21 mouse cellular contexts compared by ENCODE assay signal in the genomic region with DNA sequence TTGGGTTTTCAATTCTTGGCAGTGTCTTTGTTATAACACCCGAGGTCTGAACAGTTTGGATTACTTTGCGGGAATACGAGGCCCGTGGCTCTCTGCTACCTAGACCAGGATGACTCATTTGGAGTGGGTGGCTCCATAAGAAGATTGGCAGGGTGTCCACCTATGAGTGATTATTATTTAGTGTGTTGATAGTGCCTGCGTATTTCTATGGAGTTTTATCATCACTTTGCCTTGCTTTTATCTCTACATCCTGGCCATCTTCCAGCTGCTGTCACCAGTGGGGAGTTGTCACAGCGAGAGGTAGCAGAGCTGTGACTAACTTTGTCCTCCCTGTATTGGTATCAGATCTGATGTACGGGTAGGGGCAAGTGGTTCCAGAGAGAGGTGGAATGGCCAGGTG.
DNase-seq lines count a peak whose midpoint lies in the region; ATAC-seq and TF ChIP-seq lines count a peak whose summit lies in the region.
"Had no signal": no experiment of that assay in that cellular context is flagged by ENCODE, and none has a peak within 500 bp of the region (broad histone marks: within the 10 kb centered on the region; RNA-seq: fewer than 3 reads in every experiment).

No protein-coding gene starts in this region.

- no peak for ATAC-seq in embryonic facial prominence, embryonic 14.5 days (ENCODE audit: low read depth)
- no peak for ATAC-seq in lung, embryonic 14.5 days (ENCODE audit: insufficient read depth)
- no peak for ATAC-seq in intestine, embryonic 15.5 days
- ATAC-seq: forebrain, embryonic 15.5 days had no signal

- H3K4me3 ChIP-seq in embryonic facial prominence, embryonic 14.5 days (ENCODE audit: low read depth, low read length) = no peak overlapping the region
- no peak overlapping the region for H3K4me3 ChIP-seq in embryonic facial prominence, embryonic 10.5 days
- no peak overlapping the region for H3K4me3 ChIP-seq in lung, embryonic 14.5 days (ENCODE audit: low read depth, low read length)
- H3K4me3 ChIP-seq in intestine, embryonic 15.5 days (replicated peaks) = no peak overlapping the region
- H3K4me3 ChIP-seq: embryonic facial prominence, embryonic 15.5 days; erythroblast, embryonic 14.5 days; forebrain, embryonic 15.5 days; heart, embryonic 10.5 days had no signal

- WGBS in embryonic facial prominence, embryonic 14.5 days = 66% methylated on average over 7 of the region's 7 CpGs
- 90% methylated on average over 7 of the region's 7 CpGs for WGBS in embryonic facial prominence, embryonic 10.5 days
- 35% methylated on average over 7 of the region's 7 CpGs for WGBS in lung, embryonic 14.5 days
- WGBS in intestine, embryonic 15.5 days = 46% methylated on average over 7 of the region's 7 CpGs

- H3K36me3 ChIP-seq in embryonic facial prominence, embryonic 14.5 days (ENCODE audit: control insufficient read depth, insufficient read depth, low read length) = no peaks in the 10 kb centered on the region
- no peaks in the 10 kb centered on the region for H3K36me3 ChIP-seq in embryonic facial prominence, embryonic 10.5 days (replicated peaks)
- H3K36me3 ChIP-seq in lung, embryonic 14.5 days (ENCODE audit: insufficient read depth) = no peaks in the 10 kb centered on the region
- no peaks in the 10 kb centered on the region for H3K36me3 ChIP-seq in intestine, embryonic 15.5 days
- H3K36me3 ChIP-seq: embryonic facial prominence, embryonic 15.5 days; forebrain, embryonic 15.5 days; heart, embryonic 10.5 days had no signal

- H3K4me1 ChIP-seq in embryonic facial prominence, embryonic 14.5 days (ENCODE audit: control insufficient read depth, insufficient read depth, low read length) = no peaks in the 10 kb centered on the region
- no peaks in the 10 kb centered on the region for H3K4me1 ChIP-seq in embryonic facial prominence, embryonic 10.5 days
- H3K4me1 ChIP-seq in lung, embryonic 14.5 days (ENCODE audit: insufficient read depth) = peaks cover 3% of the 10 kb centered on the region; the same call in 1 of the 2 replicates
- H3K4me1 ChIP-seq in intestine, embryonic 15.5 days (replicated peaks) = no peaks in the 10 kb centered on the region
- H3K4me1 ChIP-seq: embryonic facial prominence, embryonic 15.5 days; heart, embryonic 10.5 days had no signal

- no peaks in the 10 kb centered on the region for H3K9me3 ChIP-seq in embryonic facial prominence, embryonic 14.5 days (ENCODE audit: control insufficient read depth, low read length)
- H3K9me3 ChIP-seq in embryonic facial prominence, embryonic 10.5 days = no peaks in the 10 kb centered on the region
- H3K9me3 ChIP-seq in lung, embryonic 14.5 days (ENCODE audit: low read depth, low read length) = no peaks in the 10 kb centered on the region
- H3K9me3 ChIP-seq in intestine, embryonic 15.5 days = no peaks in the 10 kb centered on the region
- H3K9me3 ChIP-seq: embryonic facial prominence, embryonic 15.5 days; forebrain, embryonic 15.5 days; heart, embryonic 10.5 days had no signal

- H3K27ac ChIP-seq in embryonic facial prominence, embryonic 14.5 days (replicated peaks; ENCODE audit: low read depth, low read length) = no peak overlapping the region
- no peak overlapping the region for H3K27ac ChIP-seq in embryonic facial prominence, embryonic 10.5 days (replicated peaks)
- no peak overlapping the region for H3K27ac ChIP-seq in lung, embryonic 14.5 days (ENCODE audit: low read depth)
- no peak overlapping the region for H3K27ac ChIP-seq in intestine, embryonic 15.5 days
- H3K27ac ChIP-seq: embryonic facial prominence, embryonic 15.5 days; forebrain, embryonic 15.5 days; heart, embryonic 10.5 days; hindbrain, embryonic 14.5 days had no signal

- no peak overlapping the region for H3K4me2 ChIP-seq in embryonic facial prominence, embryonic 14.5 days (ENCODE audit: low read depth, low read length)
- no peak overlapping the region for H3K4me2 ChIP-seq in lung, embryonic 14.5 days
- H3K4me2 ChIP-seq in intestine, embryonic 15.5 days (replicated peaks) = no peak overlapping the region
- H3K4me2 ChIP-seq: embryonic facial prominence, embryonic 15.5 days; forebrain, embryonic 15.5 days; hindbrain, embryonic 14.5 days had no signal

- H3K27me3 ChIP-seq in embryonic facial prominence, embryonic 14.5 days (replicated peaks; ENCODE audit: control insufficient read depth, insufficient read depth, low read length) = 0 out of 2 replicates have a peak, but pooled peaks cover 3% of the 10 kb centered on the region
- no peaks in the 10 kb centered on the region for H3K27me3 ChIP-seq in embryonic facial prominence, embryonic 10.5 days (replicated peaks; ENCODE audit: low read depth, poor library complexity, severe bottlenecking)
- no peaks in the 10 kb centered on the region for H3K27me3 ChIP-seq in lung, embryonic 14.5 days (ENCODE audit: insufficient read depth, low read length)
- H3K27me3 ChIP-seq in intestine, embryonic 15.5 days (replicated peaks) = no peaks in the 10 kb centered on the region
- H3K27me3 ChIP-seq: CH12.LX; embryonic facial prominence, embryonic 15.5 days had no signal

- peak; percentile 47 for DNase-seq in embryonic facial prominence, embryonic 14.5 days (ENCODE audit: low spot score)
- DNase-seq in embryonic facial prominence, embryonic 10.5 days (ENCODE audit: low spot score) = no peak
- peak; percentile 52 for DNase-seq in lung, embryonic 14.5 days
- no peak for DNase-seq in lung, postnatal 10 days
- DNase-seq in urinary bladder, postnatal 25 days (ENCODE audit: low spot score) = peak; percentile 5
- no peak for DNase-seq in urinary bladder, adult 2 months (ENCODE audit: low spot score)
- peak; percentile 5 to 6 for DNase-seq in urinary bladder, postnatal 36 days (ENCODE audit: low spot score in 2 of 2)
- DNase-seq: adrenal gland, postnatal 10 days; cerebellum, adult 18-20 months; cerebellum, adult 9-11 months; cerebellum, postnatal 36 days; gastrocnemius, postnatal 36 days; heart, adult 18-20 months; heart, postnatal 10 days had no signal

- H3K9ac ChIP-seq in embryonic facial prominence, embryonic 14.5 days (ENCODE audit: low read depth, low read length) = no peak overlapping the region
- no peak overlapping the region for H3K9ac ChIP-seq in lung, embryonic 14.5 days
- H3K9ac ChIP-seq in intestine, embryonic 15.5 days = no peak overlapping the region
- H3K9ac ChIP-seq: embryonic facial prominence, embryonic 15.5 days; forebrain, embryonic 15.5 days; hindbrain, embryonic 14.5 days had no signal

- no peak for TF ChIP-seq CTCF in lung, embryonic 14.5 days (IDR thresholded peaks at IDR 0.05; ENCODE audit: low read depth)

Comparison
In these comparisons a context has a peak if more than half of its experiments do, and no peak if none do; other contexts are left out.
1. DNase-seq: peak in embryonic facial prominence, embryonic 14.5 days (single experiment), lung, embryonic 14.5 days (single experiment), urinary bladder, postnatal 25 days (single experiment) and urinary bladder, postnatal 36 days (2 of 2); none in embryonic facial prominence, embryonic 10.5 days (single experiment), lung, postnatal 10 days (single experiment) and urinary bladder, adult 2 months (single experiment).